Mouse (Mus musculus) liver, adult 2 months (tissue): ENCODE results near the gene Helz2.

Experiments
- CTCF ChIP-seq: fragments of 200-500 bp; IDR thresholded peaks from 2 replicates; pipeline ENCODE4 v1.5.1; 2011; ENCODE audit warnings: low read depth, low read length, control low read depth
- POLR2A ChIP-seq: fragments of 200-500 bp; IDR thresholded peaks from 2 replicates; pipeline ENCODE4 v1.6.1; 2011; ENCODE audit warnings: low read length, control low read depth; ENCODE audit not compliant: insufficient read depth; ENCODE audit errors: extremely low read depth

DNA sequence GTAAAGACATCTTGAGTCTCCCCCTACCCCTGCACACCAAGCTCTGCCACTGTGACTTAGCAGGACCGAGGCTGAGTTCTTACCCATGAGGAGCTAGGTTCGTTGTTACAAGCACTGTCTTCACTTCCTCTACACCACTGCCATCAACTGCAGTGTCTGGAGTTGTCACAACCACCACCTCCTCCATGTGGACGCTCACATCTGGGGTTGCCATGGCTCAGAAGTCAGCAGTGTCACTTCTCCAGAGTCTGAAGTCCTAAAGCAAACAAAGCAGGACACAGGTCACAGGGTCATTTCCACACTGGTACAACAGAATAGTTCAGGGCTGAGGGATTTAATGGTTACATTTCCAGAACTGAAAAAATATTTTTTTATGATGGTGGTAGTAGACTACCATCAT is 36.0 kb upstream of the Helz2 start:
- no peak for TF ChIP-seq POLR2A
- no peak for TF ChIP-seq CTCF
